Mouse (Mus musculus): ENCODE measurements at regions not wholly inside any gene's neighbourhood (a gene's known extent, or its start where the extent isn't known, plus 50 kb on each side); places are given as distances from the start of the nearest gene placed in this dataset.

GRCm38 (mm10) chr3:149993199-149993598, 1002.8 kb upstream of the Adgrl2 start:
- DNase-seq (ENCODE audit: low spot score): no peak

DNA sequence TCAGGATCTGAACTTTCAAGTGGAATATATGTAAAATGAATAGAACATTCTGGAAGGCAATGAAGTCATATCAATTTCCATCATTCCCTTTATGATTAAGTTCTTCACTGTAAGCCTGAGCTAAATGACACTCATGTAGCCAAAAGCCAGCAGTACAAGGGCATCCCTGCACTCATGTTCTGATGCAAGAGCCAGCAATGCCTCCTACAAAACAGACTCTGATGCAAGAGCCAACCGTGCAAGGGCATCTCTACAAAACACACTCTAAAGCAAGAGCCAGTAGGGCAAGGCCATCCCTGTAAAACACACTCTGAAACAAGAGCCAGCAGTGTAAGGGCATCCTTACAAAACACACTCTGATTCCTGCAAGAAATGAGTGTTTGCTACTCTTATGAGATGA, 997.4 kb upstream of the Adgrl2 start:
- peak; percentile 20 for DNase-seq (ENCODE audit: low spot score)

DNA sequence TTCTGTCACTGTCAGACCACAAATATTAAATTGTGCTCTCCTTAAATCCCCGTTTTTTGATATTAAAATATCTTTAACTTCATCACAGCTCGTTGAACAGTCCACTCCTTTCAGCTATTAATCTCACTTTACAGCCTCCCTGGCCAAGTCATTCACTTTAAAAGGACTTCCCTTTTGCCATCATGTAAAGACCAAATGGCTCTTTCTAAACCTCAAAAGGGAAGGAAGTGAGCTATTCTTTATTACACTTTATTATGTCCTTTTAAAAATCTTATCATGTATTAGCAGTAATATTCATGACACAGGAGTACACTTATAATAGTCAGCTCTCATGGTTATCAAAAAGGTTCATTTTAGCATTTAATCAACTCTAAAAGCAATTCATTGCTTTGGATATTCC, 966.6 kb upstream of the Adgrl2 start:
- DNase-seq (ENCODE audit: low spot score): no peak

DNA sequence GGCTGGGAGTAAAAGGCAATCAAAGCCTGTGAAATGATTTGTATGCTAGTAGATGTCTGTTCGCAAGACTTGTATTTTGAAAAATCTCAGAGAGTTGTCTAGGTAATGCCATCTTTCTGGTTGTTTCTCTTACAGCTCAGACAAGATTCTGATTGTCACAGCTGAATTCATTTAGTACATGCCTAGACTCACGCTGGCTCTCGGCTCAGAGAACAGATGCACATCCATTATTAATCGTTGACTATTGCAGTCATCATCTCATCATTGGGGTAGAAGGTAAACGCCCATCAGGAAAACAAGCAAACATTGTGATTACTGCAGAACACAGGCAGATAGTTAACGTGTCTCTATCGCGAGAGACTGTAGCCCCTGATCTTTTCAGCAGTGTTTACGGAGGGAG, 945.8 kb upstream of the Adgrl2 start:
- no peak for DNase-seq (ENCODE audit: low spot score)

DNA sequence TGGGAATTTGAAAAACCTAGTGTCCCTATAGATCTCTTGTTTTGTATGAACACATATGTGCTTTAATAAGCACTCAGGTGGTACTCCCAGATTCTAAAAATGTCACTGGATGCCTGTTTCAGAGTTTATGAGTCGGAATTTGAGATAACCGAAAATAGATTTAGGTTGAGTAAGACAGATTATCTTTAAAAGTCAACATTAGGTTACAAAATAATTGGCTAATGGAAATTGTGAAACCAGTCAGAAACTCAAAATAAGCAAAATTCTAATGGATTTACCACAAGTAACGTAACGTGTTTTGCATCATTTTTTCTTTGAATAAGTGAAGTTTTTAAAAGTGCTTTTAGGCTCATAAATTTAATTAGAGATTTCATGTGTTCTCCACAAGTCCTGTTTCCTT, 944.5 kb upstream of the Adgrl2 start:
- no peak for DNase-seq (ENCODE audit: low spot score)

GRCm38 (mm10) chr3:149928456-149929360, 938.4 kb upstream of the Adgrl2 start:
- DNase-seq (ENCODE audit: low spot score): no peak

- DNase-seq (ENCODE audit: low spot score): no peak
Observed at GRCm38 (mm10) chr3:149920206-149920605, 929.9 kb upstream of the Adgrl2 start.

- no peak for DNase-seq (ENCODE audit: low spot score)
Observed at GRCm38 (mm10) chr3:149918201-149918600, 927.8 kb upstream of the Adgrl2 start.

- DNase-seq (ENCODE audit: low spot score): no peak
Observed at GRCm38 (mm10) chr3:149910721-149911120, 920.4 kb upstream of the Adgrl2 start.

GRCm38 (mm10) chr3:149901783-149902182, 911.4 kb upstream of the Adgrl2 start:
- no peak for DNase-seq (ENCODE audit: low spot score)

DNA sequence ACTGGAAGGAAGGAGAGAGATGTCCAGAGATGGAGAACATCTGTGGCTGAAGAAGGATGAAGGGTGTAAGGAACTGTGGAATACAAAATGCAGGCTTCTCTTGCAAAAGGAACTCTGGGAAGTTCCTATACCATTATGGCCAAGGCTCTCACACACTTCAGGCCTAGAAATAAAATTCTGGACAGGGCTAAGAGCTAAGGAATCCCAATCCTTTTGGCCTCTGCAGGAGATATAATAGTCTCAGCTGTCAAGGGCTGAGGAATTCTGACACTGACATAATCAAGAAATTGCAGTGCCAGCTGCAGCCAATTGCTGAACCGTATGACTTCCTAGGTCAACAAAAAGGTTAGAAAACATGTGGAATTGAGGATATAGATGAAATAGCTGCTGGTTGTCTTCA, 886.2 kb upstream of the Adgrl2 start:
- no peak for DNase-seq (ENCODE audit: low spot score)

DNA sequence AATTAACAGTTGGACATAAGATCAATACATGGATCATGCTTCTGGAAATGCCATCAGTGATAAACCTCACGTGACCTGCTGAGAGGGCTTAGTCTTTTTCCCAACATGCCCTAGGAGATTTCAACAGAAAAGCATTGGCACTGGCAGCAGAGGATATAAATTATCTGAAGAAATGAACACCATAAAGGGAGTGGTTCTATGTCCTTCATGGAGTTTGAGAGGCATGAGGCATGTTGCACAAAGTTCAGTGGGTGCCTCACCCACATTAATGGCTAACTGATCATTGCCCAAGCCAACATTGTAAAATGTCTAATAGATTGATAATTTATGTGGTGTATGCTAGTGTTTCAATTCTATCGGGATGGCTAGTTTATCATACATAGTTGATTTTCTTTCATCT, 875.6 kb upstream of the Adgrl2 start:
- no peak for DNase-seq (ENCODE audit: low spot score)

DNA sequence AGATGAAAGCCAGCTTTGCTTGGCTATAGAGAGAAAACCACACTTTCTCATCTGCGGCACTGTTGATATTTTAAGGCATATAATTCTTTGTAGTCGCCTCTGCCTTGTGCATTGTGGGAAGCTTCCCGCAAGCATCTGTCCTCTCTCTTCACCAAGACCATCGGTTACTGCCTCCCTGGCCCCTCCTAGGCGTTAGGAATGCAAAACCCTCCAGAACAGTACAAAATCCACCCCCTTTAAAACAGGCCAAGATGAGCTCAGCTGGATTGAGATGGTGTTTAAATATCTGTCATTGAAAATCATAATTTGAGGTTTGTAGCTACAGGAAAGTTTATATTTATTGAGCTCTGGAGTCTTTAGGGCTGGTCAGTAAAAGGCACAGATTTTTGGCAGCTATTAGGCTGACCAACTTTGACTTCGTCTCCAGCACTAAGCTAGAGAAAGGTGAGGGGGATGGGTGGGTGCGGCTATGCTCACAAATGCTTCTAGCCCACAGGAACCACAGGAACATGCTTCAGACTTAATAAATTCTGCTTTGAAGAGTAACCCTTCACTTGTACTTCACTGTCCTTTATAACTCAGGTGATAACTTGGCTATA, 856.7 kb upstream of the Adgrl2 start:
- no peak for DNase-seq (ENCODE audit: low spot score)

- DNase-seq (ENCODE audit: low spot score): no peak
Observed at GRCm38 (mm10) chr3:149845826-149846486, 855.6 kb upstream of the Adgrl2 start.

- no peak for DNase-seq (ENCODE audit: low spot score)
Observed at GRCm38 (mm10) chr3:149845083-149845825, 854.9 kb upstream of the Adgrl2 start.

DNA sequence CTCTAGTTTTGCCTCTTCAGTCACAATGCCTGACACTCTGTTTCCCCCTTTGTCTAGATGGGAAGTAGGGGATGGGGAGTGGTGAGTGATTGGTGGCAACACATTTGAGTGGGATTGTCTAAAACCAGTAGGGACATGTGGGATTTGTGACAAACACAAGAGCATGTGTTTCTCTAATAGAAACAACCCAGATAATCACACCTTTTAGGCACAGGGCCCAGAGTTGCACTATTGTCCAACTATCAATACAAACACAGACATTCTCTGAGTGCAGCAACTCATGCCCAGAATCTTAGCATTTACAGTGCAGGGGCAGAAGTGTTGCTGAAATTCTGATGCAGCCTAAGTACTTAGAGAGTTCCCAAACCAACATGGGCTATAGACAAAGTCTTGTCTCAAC, 847.6 kb upstream of the Adgrl2 start:
- no peak for DNase-seq (ENCODE audit: low spot score)

GRCm38 (mm10) chr3:149836467-149837233, 846.3 kb upstream of the Adgrl2 start:
- DNase-seq (ENCODE audit: low spot score): no peak

- no peak for DNase-seq (ENCODE audit: low spot score)
Observed at GRCm38 (mm10) chr3:149827181-149827580, 836.8 kb upstream of the Adgrl2 start.

DNA sequence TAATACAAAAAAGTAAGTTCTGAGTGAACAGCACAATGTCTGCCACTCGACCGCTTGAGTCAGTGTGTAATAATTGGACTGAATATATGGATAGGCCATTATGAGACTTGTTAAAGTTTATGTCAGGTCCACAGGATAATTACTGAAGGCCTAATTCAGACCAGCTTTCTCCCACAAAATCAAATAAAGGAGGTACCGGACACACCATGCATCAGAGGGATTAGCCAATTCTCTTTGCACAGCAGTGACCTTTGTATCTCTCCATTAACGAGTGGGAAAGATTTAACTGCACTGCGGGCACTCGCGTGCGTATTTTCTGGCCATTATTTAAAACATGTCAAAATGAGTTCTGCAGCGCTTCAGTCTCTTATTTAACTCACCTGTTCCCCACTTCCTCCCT, 836.4 kb upstream of the Adgrl2 start:
- no peak for DNase-seq (ENCODE audit: low spot score)

- no peak for DNase-seq (ENCODE audit: low spot score)
Observed at GRCm38 (mm10) chr3:149820670-149821069, 830.3 kb upstream of the Adgrl2 start.

- no peak for DNase-seq (ENCODE audit: low spot score)
Observed at GRCm38 (mm10) chr3:149819863-149820262, 829.5 kb upstream of the Adgrl2 start.

DNA sequence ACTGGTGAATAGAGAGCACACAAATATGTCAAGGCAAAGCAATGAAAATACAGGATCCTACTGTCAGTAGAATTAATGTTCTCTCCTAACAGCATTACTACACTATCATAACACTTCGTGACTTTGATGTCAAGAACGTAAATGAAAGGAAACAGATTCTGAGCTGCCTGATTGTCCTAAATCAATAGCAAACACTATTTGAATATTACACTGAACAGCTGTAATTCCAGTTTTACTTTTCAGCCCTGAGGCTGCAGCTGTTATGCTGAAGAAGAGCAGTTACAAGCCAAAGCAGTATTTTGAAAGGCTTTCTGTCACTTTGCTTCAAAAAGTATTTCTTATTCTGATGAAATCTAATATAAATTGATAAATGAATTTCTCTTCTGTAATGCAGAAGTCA, 828.7 kb upstream of the Adgrl2 start:
- DNase-seq (ENCODE audit: low spot score): no peak
